Mouse (Mus musculus): ENCODE data around the gene 1810043G02Rik.

- TF ChIP-seq HCFC1 (IDR thresholded peaks at IDR 0.05; ENCODE audit: borderline replicate concordance, insufficient read depth, low read length) (no peak), MAFK (IDR thresholded peaks at IDR 0.05; ENCODE audit: insufficient read depth, low read depth, low read length) (no peak), ZNF384 (IDR thresholded peaks at IDR 0.05; ENCODE audit: low read depth, low read length) (no peak)
These were observed 3.5 kb upstream of the 1810043G02Rik start for GRCm38 (mm10) chr10:77974811-77975210.
